Mouse (Mus musculus) erythroblast, embryonic 14.5 days (primary cell): ENCODE data around the gene Uba52. TPM values are rescaled to one million over a fixed set of nuclear protein-coding genes. Genes with fewer than 3 reads are reported as not detected.

ENCODE experiments used
- H3K27me3 ChIP-seq: 2 replicates; pipeline ENCODE4 v1.6.1; 2012; ENCODE audit warnings: inconsistent platforms; ENCODE audit not compliant: control insufficient read depth
- H3K36me3 ChIP-seq: 2 replicates; pipeline ENCODE4 v1.6.1; 2012; ENCODE audit warnings: mild to moderate bottlenecking, inconsistent platforms; ENCODE audit not compliant: control insufficient read depth
- H3K4me1 ChIP-seq: 2 replicates; pipeline ENCODE4 v1.6.1; 2012; ENCODE audit warnings: inconsistent platforms; ENCODE audit not compliant: control insufficient read depth
- H3K4me3 ChIP-seq: replicated peaks from 2 replicates; pipeline ENCODE3; 2012; ENCODE audit warnings: moderate library complexity, mild to moderate bottlenecking, inconsistent platforms
- H3K9me3 ChIP-seq: 2 replicates; pipeline ENCODE4 v1.6.1; 2012; ENCODE audit warnings: low read length, inconsistent platforms, mixed read lengths; ENCODE audit not compliant: control insufficient read depth
- GATA1 ChIP-seq: IDR thresholded peaks from 2 replicates; pipeline ENCODE4 v1.6.1; 2012; ENCODE audit warnings: low read length, inconsistent platforms, mixed read lengths
- TAL1 ChIP-seq: IDR thresholded peaks from 3 replicates; pipeline ENCODE4 v1.6.1; 2012; ENCODE audit warnings: low read length, inconsistent platforms, mixed read lengths
- polyA plus RNA-seq: library from polyadenylated mRNA; stranded (reverse); fragments of >175 nt; gene quantifications from 2 replicates; pipeline ENCODE4 v1.2.3, GENCODE M21; 2012

The Uba52 gene
- polyA plus RNA-seq, 1 experiment: 107 TPM

- no peaks in the 10 kb centered on the region for H3K9me3 ChIP-seq
- TF ChIP-seq TAL1: no peak
- no peak for TF ChIP-seq GATA1
- H3K36me3 ChIP-seq: peaks cover 71% of the 10 kb centered on the region
- H3K4me3 ChIP-seq: no peak overlapping the region
- H3K4me1 ChIP-seq: peaks cover 48% of the 10 kb centered on the region
- H3K27me3 ChIP-seq: no peaks in the 10 kb centered on the region
Observed at GRCm38 (mm10) chr8:70535701-70536100, 25.1 kb upstream of the Uba52 start.

- Histone ChIP-seq H3K9me3 (no peaks in the 10 kb centered on the region), H3K4me3 (no peak overlapping the region), H3K27me3 (no peaks in the 10 kb centered on the region), H3K36me3 (peaks cover 76% of the 10 kb centered on the region), H3K4me1 (peaks cover 47% of the 10 kb centered on the region)
- TF ChIP-seq TAL1: no peak
- TF ChIP-seq GATA1: no peak
Observed at GRCm38 (mm10) chr8:70535221-70535620, 24.6 kb upstream of the Uba52 start.

GRCm38 (mm10) chr8:70534281-70534680 is 23.7 kb upstream of the Uba52 start:
- TF ChIP-seq GATA1 (no peak), TAL1 (no peak)
- H3K36me3 ChIP-seq: peaks cover 85% of the 10 kb centered on the region
- peaks cover 49% of the 10 kb centered on the region for H3K4me1 ChIP-seq
- H3K9me3 ChIP-seq: no peaks in the 10 kb centered on the region
- H3K4me3 ChIP-seq: no peak overlapping the region
- no peaks in the 10 kb centered on the region for H3K27me3 ChIP-seq

GRCm38 (mm10) chr8:70530314-70530713 is 19.7 kb upstream of the Uba52 start:
- Histone ChIP-seq H3K4me1 (peaks cover 63% of the 10 kb centered on the region), H3K27me3 (no peaks in the 10 kb centered on the region), H3K4me3 (no peak overlapping the region), H3K36me3 (peaks cover 63% of the 10 kb centered on the region), H3K9me3 (no peaks in the 10 kb centered on the region)
- TF ChIP-seq TAL1: no peak
- TF ChIP-seq GATA1: no peak

GRCm38 (mm10) chr8:70529741-70530161 is 19.1 kb upstream of the Uba52 start:
- peaks cover 63% of the 10 kb centered on the region for H3K4me1 ChIP-seq

GRCm38 (mm10) chr8:70529299-70529698 is 18.7 kb upstream of the Uba52 start:
- Histone ChIP-seq H3K9me3 (no peaks in the 10 kb centered on the region), H3K4me3 (peak overlapping the region; percentile 50), H3K27me3 (no peaks in the 10 kb centered on the region), H3K4me1 (peaks cover 59% of the 10 kb centered on the region), H3K36me3 (peaks cover 53% of the 10 kb centered on the region)
- TF ChIP-seq TAL1: no peak
- TF ChIP-seq GATA1: no peak

More at GRCm38 (mm10) chr8:70529741-70530161, 19.1 kb upstream of the Uba52 start:
- H3K36me3 ChIP-seq: peaks cover 58% of the 10 kb centered on the region
- TF ChIP-seq TAL1: no peak
- TF ChIP-seq GATA1: no peak
- no peaks in the 10 kb centered on the region for H3K27me3 ChIP-seq
- no peaks in the 10 kb centered on the region for H3K9me3 ChIP-seq
- peak overlapping the region; percentile 50 for H3K4me3 ChIP-seq

GRCm38 (mm10) chr8:70528182-70528797 is 17.7 kb upstream of the Uba52 start:
- no peaks in the 10 kb centered on the region for H3K9me3 ChIP-seq
- H3K27me3 ChIP-seq: no peaks in the 10 kb centered on the region
- peak overlapping the region; percentile 77 for H3K4me3 ChIP-seq
- peaks cover 65% of the 10 kb centered on the region for H3K4me1 ChIP-seq
- H3K36me3 ChIP-seq: peaks cover 43% of the 10 kb centered on the region
- TF ChIP-seq GATA1: no peak

- H3K27me3 ChIP-seq: no peaks in the 10 kb centered on the region
- TF ChIP-seq TAL1 (no peak), GATA1 (no peak)
- peaks cover 37% of the 10 kb centered on the region for H3K36me3 ChIP-seq
- H3K4me3 ChIP-seq: peak within 1 kb of the TSS; percentile 77
- peaks cover 67% of the 10 kb centered on the region for H3K4me1 ChIP-seq
- no peaks in the 10 kb centered on the region for H3K9me3 ChIP-seq
Observed at GRCm38 (mm10) chr8:70527512-70528181, 17.0 kb upstream of the Uba52 start, which contains the start of the genes Fkbp8 and Kxd1. Gene Fkbp8, plus strand, starts transcription at chr8:70527724. Gene Kxd1, minus strand, starts transcription at chr8:70527956.

- no peaks in the 10 kb centered on the region for H3K27me3 ChIP-seq
- H3K36me3 ChIP-seq: peaks cover 31% of the 10 kb centered on the region
- H3K4me1 ChIP-seq: peaks cover 67% of the 10 kb centered on the region
- H3K4me3 ChIP-seq: peak overlapping the region; percentile 77
- no peaks in the 10 kb centered on the region for H3K9me3 ChIP-seq
- TF ChIP-seq TAL1 (no peak), GATA1 (no peak)
Observed at GRCm38 (mm10) chr8:70527111-70527511, 16.5 kb upstream of the Uba52 start.
